ENCODE assay signal across 8 mouse cellular contexts in genomic region chr4:142856626-142857025, GRCm38 (mm10).
A peak's percentile ranks its signal among the peaks of the same experiment; 100 is the strongest.
DNase-seq lines count a peak whose midpoint lies in the region; ATAC-seq and TF ChIP-seq lines count a peak whose summit lies in the region.
"Had no signal": no experiment of that assay in that cellular context is flagged by ENCODE, and none has a peak within 500 bp of the region (broad histone marks: within the 10 kb centered on the region; RNA-seq: fewer than 3 reads in every experiment).

No protein-coding gene starts in this region.

- peaks cover 13% of the 10 kb centered on the region for H3K9me3 ChIP-seq in liver, embryonic 12.5 days (replicated peaks)
- no peaks in the 10 kb centered on the region for H3K9me3 ChIP-seq in forebrain, postnatal 0 days (ENCODE audit: low read length)
- H3K9me3 ChIP-seq: lung, embryonic 15.5 days had no signal

- H3K4me2 ChIP-seq in liver, embryonic 12.5 days, result no peak overlapping the region
- no peak overlapping the region for H3K4me2 ChIP-seq in forebrain, postnatal 0 days (ENCODE audit: low read depth)
- H3K4me2 ChIP-seq: lung, embryonic 15.5 days had no signal

- H3K4me3 ChIP-seq in liver, embryonic 12.5 days, result no peak overlapping the region
- H3K4me3 ChIP-seq in forebrain, postnatal 0 days (ENCODE audit: low read depth, low read length), result no peak overlapping the region
- H3K4me3 ChIP-seq: lung, embryonic 15.5 days had no signal

- no peak overlapping the region for H3K9ac ChIP-seq in liver, embryonic 12.5 days
- H3K9ac ChIP-seq in forebrain, postnatal 0 days, result no peak overlapping the region
- H3K9ac ChIP-seq: lung, embryonic 15.5 days had no signal

- WGBS in liver, embryonic 12.5 days (ENCODE audit: insufficient replicate concordance), result 46% methylated on average over 6 of the region's 6 CpGs
- 35% methylated on average over 6 of the region's 6 CpGs for WGBS in forebrain, postnatal 0 days

- no peaks in the 10 kb centered on the region for H3K27me3 ChIP-seq in liver, embryonic 12.5 days (replicated peaks)
- H3K27me3 ChIP-seq in forebrain, postnatal 0 days (ENCODE audit: insufficient read depth, low read length), result no peaks in the 10 kb centered on the region
- H3K27me3 ChIP-seq: lung, embryonic 15.5 days had no signal

- no peaks in the 10 kb centered on the region for H3K4me1 ChIP-seq in liver, embryonic 12.5 days
- no peaks in the 10 kb centered on the region for H3K4me1 ChIP-seq in forebrain, postnatal 0 days (ENCODE audit: insufficient read depth)

- peak; percentile 16 for DNase-seq in liver
- peak; percentile 72 for DNase-seq in forebrain, postnatal 0 days
- DNase-seq in kidney, postnatal 4 days, result peak; percentile 18 to 30
- DNase-seq in spleen, postnatal 4 days (ENCODE audit: low spot score in 2 of 2), result no peak
- no peak for DNase-seq in embryo, embryonic 11 days

- ATAC-seq in liver, embryonic 12.5 days, result no peak
- ATAC-seq in cerebellum, adult (ENCODE audit: insufficient number of reproducible peaks, low FRiP score, low TSS enrichment), result peak; percentile 83
- ATAC-seq in forebrain, postnatal 0 days, result peak; percentile 62

- H3K27ac ChIP-seq in liver, embryonic 12.5 days, result no peak overlapping the region
- no peak overlapping the region for H3K27ac ChIP-seq in forebrain, postnatal 0 days (ENCODE audit: low read depth, low read length)
- H3K27ac ChIP-seq: lung, embryonic 15.5 days had no signal

- no peaks in the 10 kb centered on the region for H3K36me3 ChIP-seq in liver, embryonic 12.5 days
- H3K36me3 ChIP-seq in forebrain, postnatal 0 days (ENCODE audit: insufficient read depth), result no peaks in the 10 kb centered on the region
- H3K36me3 ChIP-seq: lung, embryonic 15.5 days had no signal

- no peak for TF ChIP-seq CTCF in forebrain, postnatal 0 days (IDR thresholded peaks at IDR 0.05; ENCODE audit: low read depth)

Comparison
In these comparisons a context has a peak if more than half of its experiments do, and no peak if none do; other contexts are left out.
1. DNase-seq: peak in liver (single experiment), forebrain, postnatal 0 days (single experiment) and kidney, postnatal 4 days (2 of 2); none in spleen, postnatal 4 days (0 of 2) and embryo, embryonic 11 days (single experiment).